Mouse (Mus musculus): ENCODE measurements at regions not wholly inside any gene's neighbourhood (a gene's known extent, or its start where the extent isn't known, plus 50 kb on each side); places are given as distances from the start of the nearest gene placed in this dataset.

DNA sequence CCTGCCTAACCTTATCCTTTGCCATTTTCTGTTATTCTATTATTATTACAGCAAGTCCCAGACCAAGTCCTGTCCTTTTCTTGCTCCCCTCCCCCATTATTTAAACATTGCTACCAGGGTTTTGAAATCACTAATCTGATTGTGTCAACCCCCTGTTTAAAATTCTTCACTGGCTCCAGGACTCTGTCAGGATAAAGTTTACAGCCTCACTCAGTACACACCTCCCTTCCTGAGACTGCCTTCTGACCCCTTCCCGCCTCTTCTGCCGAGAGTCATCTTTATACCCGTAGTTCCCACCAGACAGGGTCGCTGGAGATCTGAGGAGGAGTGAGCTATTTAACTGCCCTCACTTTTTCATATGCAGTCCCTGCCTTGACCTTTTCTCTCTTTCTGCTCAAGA is 110.3 kb upstream of the Syt6 start:
- DNase-seq (ENCODE audit: low spot score) = no peak

DNA sequence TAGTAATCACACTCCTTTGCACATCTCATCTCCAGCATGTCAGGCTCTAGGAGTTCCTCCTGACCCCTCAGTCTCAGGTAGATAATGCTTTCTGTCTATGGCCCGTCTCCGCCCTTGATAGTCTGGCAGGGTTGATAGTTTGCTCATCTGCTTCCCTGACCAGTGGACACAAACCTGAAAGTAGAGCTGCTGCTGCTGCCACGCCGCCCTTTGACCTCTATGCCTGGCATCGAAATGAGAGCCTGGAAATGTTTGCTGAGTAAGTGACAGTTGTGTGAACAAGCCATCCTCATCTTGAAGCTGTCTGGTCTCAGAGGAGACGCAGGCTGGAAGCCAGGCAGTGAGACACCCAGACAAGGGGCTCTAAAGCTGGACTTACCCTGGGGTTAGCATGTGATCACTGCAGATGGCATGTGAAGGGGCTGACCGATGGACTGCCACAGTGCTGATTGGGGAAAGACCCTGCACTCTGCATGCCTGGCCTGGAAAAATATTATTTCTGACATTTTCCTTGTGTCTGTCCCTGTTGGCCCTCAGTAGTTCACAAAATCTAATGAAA is 109.8 kb upstream of the Syt6 start:
- no peak for DNase-seq (ENCODE audit: low spot score)

DNA sequence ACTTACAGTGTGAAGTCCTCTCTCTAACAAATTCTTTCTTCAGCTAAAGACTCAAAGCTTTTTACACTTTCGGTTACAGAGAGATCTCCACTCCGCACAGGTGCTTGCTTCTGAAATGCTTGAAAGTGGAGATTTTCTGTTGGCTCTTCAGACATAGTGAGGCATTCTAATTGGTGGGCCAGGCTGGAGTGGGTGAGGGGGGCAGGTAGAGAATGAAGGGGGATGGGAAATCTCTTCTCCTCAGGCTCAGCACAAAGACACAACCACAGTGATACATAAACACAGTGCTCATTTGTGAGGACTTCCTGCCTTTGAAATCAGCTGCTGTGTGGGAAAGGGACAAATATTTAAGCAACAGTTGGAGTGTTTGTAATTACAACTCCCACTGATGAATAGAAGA is 109.1 kb upstream of the Syt6 start:
- DNase-seq (ENCODE audit: low spot score) = no peak

DNA sequence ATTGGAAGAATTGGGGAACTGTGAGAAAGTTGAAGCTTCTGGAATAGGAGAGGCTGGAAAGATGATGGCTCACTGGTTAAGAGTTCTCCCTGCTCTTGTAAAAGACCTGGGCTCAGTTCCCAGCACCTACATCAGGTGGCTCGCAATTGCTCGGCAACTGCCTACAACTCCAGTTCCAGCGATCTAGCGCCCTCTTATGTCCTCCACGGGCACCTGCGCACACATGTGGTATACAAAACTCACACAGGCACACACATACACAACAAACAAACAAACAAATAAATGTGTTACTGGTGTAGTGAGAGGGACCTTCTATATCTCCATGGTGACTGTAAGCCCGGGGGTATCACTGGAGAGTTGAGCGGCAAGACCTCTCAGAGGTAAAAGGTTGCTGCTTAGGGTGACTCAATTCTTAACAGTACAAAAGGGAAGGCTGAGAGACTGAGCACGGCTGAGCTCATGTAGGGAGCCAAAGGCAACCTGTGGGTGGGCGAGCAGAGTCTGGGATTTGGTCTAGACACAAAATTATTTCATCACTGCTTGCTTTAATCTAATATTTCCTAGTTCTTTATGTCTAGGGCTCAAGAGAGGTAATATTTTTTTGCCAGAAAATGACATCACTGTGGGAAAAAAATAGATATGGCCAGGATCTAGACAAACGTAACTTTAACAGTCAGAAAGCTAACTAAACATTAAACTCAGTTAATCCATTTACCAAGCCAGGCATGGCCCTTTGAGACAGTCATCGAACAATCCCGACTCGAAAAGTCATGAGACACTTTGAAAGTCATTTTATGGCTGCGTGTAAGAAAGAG is 104.2 kb upstream of the Syt6 start:
- DNase-seq (ENCODE audit: low spot score) = no peak

DNA sequence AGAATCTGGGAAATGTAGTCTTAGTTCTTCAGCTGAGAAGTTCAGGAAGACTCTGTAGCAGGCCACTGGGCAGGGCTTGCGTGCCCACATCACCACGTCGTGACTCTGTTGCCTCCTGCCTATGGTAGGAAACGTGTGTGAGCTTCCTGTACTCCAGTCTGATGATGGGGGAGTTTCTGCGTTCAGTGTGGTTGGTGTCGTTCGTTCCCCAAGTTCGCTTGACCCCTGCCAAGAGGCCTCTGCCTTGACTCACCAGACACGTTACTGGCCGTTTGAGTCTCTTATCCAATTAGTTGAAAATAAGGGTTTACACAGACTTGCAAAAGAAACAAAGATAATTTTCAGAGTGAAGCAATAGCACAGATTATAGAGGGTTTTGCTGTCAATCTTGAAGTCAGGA is 102.4 kb upstream of the Syt6 start:
- DNase-seq (ENCODE audit: low spot score) = no peak

DNA sequence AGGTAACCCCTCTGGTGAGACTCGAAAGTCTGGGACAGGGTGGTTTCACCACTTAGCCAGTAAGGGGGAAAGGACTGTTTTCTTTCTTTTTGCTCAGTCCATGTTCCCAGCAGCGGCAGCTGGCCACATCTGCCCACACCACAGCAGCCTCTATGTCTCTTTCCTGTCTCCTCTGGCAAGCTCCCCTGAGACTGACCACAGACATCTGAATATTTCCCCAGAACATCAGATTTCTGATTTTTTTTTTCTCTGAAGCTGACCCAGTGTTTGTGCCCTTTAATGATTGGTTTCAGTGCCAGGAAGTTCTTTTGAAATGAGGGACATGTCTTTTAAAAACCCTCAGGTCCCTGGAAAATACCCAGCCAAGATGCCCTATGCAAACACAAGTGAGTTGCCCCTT is 101.7 kb upstream of the Syt6 start:
- DNase-seq (ENCODE audit: low spot score) = no peak

DNA sequence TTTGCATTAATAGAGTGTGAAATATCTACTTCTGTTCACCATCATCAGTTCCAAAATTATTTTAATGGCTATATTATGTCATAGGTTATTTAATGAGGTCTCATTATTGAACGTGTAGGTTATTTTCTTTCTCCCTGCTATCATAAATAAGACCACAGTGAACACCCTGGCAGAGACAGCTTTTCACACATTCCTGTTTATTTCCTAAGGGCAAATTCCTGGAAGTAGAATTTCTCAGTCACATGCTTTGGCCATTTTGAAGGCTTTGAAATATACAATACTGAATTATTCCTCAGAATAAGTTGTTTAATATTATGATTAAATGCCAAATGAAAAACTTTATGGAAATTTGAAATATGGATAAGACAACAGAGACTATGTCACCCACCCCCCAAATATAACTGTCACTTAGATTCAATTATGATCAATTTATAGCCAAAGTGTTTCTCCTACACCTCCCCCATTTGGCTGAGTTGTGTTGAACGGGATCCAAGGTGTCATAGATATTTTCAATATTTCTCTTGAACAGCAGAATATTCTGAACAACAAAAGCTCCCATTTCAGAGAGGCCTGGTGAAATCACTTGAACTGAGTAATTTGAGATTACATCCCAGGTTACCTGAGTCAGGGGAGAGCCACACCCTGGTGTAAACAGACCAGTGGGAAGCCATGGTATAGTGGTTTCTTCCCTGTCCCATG is 95.0 kb upstream of the Syt6 start:
- no peak for DNase-seq (ENCODE audit: low spot score)

DNA sequence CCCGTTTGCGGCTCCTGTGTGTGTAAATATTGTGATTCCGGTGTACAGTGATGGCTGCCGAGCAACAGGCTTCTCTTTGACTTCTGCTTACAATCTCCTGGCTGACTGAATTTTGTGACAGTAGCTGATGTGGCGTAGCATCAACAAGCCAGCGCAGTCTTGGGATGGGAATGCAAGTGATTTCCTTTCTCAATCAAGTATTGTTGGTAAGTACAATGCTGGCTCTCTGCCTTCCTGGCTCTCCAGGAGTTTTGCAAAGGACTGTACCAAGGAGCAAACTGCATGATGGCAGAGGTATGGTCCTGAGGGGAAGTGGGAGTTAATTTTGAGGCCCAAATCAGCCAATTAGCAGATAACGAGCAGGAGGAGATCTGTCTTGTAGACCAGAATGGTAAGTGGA is 94.4 kb upstream of the Syt6 start:
- no peak for DNase-seq (ENCODE audit: low spot score)

DNA sequence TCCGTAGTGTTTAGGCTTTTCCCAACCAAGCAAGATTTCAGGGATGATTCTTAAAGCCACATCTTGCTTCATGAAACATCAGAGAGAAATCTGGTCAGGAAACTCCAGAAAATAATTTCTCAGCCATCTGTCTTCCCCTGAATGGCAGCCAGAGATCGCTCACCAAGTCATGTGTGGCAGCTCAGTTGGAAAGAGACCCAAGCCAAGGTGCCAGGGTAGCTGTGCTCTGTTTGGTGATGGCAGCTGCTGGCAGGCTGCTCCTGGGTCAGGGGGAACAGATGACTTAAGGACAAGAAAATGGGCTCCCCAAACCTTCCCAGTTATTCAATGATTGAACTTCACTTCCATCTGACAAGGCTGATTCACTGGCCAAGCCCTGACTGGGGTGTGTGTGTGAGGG is 91.7 kb upstream of the Syt6 start:
- DNase-seq (ENCODE audit: low spot score) = no peak

DNA sequence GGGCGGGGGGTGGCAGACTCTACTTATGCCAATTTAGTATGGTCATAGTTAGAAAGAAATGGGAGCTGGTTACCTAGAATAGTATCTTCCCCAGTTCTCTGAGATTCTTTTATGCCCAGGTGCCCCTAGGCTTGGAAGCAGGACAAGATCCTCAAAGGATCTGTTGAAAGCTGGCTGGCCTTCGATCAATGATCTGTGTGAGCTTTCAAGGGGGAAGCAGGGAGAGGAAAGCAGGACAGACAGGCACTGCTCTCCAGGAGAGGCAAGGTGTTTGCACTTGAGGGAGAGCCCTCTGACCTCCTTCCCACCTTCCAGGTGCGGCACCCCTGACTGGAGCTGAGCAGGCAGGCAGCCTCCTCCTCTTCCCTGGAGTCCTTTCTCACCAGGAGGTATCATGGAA is 91.3 kb upstream of the Syt6 start:
- DNase-seq (ENCODE audit: low spot score) = no peak

DNA sequence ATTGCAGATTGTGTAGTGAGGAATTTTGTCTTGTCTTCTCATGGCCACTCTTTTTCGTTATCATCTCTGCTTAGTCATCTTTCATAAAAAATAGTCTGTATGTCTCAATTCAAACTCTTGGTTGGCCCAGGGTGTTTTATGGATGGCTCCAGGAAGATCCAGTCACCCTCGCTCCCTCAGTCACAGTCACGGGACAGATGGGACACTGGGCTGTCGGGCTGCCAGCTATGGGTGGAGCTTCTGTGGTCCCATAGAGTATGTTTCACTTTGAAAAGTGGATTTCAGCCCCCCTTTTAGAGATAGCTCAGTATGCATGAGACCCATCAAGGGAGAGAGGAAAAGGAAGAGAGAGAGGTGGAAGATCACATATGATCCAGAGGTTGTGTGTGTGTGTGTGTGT is 85.2 kb upstream of the Syt6 start:
- no peak for DNase-seq (ENCODE audit: low spot score)

DNA sequence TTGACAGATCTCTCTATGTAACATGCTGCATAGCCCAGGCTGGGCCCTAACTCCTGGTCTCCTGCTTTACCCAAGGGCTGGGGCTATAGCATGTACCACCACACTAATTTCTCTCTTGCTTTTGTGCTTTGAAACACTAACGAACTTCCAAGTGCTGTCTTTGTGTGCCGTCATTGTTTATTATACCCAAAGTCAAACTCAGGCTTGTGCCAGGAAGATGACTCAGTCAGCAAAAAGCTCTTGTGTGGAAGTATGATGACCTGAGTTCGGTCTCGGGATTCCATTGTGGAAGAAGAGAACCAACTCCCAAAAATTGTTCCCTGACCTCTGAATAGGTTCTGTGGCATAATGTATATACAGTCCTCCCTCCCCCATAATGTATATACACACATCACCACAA is 84.1 kb upstream of the Syt6 start:
- DNase-seq (ENCODE audit: low spot score) = no peak

DNA sequence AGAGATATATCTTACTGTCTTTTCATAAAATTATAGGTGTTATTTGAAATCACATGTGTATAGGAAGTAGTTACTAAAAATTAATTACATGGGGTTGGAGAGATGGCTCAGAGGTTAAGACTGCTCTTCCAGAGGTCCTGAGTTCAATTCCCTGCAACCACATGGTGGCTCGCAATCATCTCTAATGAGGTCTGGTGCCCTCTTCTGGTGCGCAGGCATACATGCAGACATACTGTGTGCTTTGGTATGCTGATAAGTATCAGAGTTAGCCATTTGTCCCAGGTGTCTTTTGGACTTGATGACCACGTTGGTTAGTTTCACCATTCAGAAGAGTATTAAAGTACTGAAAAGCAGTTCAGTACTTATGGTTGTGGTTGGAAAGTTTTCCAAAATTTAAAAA is 82.8 kb upstream of the Syt6 start:
- no peak for DNase-seq (ENCODE audit: low spot score)

DNA sequence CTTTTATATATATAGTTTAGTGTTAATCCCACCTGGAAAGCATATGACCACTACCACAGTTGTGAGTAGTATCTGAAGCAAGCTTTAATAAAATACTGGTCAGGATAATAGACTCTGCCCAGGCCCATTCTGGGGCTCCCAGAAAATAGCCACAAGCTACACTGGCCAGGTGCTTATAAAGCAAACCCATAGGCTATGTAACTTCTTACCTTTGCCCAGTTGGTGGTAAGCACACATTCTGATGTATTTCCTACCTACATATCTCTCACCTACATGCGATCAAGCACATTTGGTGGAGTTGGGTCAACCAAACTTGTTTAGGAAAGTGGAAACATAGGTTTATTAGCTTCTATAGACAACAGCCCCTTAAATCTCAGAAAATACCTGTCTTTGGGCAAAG is 81.4 kb upstream of the Syt6 start:
- no peak for DNase-seq (ENCODE audit: low spot score)

DNA sequence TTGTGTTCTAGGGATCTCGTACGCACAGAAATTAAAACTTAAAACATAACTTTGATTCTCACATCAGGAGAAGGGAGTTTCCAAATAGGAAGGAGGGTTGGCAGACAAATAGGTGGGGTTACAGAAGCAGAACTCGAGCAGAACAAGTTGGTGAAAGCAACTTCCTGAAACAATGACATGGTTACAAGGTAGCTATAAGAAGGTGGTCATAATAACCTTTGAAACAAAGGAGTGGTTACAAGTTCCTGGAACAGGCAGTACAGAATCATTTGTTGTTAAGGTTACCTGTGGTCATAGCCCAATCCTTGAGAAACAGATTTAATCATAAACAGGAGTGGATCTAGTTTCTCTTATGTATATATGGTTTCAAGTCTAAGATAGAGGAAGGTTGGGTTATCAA is 81.0 kb upstream of the Syt6 start:
- DNase-seq (ENCODE audit: low spot score) = no peak

DNA sequence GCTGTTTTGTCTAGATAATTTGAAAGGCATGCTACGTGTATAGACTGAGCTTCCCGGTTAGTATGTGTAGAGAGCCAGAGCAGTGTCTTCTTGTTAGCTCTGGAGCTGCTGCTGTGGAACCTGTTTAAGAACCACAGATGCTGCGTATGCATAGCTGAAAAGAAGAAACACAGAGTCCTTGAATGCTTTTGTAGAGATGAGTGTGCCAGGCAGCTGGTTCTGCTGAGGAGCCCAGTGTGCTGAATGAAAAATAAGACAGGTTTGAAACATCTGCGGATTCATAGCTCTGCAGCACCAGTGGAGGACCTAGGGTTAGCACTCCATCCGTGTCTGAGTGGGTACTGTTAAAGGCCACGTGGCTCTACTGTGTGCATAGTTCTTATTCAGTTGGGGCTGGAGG is 78.9 kb upstream of the Syt6 start:
- no peak for DNase-seq (ENCODE audit: low spot score)

DNA sequence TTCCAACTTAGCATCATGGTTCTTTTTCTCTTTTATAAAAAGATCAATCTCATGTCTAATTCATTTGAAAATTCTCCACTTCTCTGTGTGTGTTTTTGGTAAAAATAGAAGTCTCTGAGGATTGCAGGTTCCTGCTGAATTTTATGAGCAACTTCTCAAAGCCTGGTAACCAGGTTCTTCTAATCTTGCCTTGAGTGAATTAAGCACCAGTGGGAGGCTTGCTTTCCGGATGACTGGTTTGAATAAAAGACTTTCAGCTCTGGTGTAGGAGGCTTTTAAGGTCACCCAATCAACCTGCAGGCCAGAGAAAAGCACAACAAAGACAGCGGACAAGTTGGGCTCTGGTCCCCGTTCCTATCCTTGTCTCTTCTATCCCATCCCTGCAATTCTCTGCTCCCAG is 78.3 kb upstream of the Syt6 start:
- DNase-seq (ENCODE audit: low spot score) = no peak

DNA sequence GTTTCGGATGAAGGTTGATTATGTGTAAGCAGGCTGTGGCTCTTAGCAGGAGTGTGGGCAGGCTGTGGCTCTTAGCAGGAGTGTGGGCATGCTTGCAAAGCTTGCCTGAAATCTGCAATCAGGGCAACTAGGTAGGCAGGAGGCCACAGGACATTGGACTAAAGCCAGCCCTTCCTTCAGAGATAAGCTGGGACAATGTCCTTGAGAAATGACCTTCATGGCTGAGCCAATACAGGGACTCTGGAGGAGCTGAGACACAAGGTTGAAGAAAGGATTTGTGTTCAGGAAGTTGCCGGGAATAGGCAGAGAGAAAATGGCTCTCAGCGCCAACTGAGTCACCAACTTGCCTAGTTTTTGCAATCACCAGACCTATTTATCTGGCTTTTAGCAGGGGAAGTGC is 77.3 kb upstream of the Syt6 start:
- no peak for DNase-seq (ENCODE audit: low spot score)

DNA sequence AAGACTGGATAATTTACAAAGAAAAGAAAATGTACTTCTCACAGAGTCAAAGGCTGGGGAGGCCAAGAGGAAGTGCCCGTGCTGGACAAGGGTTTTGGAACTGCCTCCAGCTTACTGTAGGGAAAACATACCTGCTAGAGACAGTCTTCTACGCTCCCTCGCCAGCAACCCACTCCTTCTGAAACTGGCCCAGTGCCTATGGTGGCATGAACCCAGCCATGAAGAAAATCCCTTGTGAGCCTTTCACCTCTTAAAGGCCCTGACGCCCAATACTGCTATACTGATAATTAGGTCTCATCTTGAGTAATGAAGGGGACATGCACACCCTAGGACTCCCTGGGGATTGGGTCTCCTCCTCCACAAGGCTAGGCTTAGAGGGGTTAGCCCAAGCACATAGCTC is 76.6 kb upstream of the Syt6 start:
- DNase-seq (ENCODE audit: low spot score) = no peak

DNA sequence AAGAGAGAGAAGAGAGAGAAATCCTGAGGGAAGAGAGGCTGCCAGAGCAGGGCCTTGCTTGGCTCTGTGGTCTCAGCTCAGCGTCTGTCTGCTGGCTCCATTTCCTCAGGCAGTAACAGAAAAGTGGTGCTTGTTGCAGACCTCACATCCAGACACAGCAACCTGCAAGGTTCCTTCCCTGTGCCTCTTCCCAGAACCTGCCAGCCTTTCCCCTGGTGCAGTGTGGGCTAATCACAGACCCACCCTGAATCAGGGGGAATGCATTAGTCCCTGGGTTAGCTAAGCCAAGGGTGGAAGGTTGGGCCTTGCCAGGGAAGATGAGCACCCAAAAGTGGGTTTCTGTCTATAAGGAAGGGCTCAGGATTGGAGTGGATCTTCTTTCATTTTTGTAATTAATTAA is 75.2 kb upstream of the Syt6 start:
- DNase-seq (ENCODE audit: low spot score) = no peak

DNA sequence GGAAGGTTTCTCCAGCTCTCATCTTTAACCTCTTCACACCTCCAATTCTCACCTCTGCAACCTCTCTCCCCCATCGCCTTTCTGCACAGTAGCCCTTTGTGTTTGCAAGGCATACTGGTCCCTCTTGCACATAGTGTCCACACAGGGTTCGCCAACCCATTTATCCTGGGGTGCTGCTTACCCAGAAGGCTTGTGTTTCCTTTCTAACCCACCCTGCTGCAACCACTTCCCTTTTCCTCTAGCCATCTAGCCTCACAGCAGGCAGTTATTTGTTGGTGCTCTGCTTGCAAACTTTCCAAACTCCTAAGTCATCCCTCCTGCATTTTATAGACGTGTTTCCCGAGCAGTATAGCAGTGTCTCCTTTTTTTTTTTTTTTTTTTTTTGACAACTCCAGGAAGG is 74.7 kb upstream of the Syt6 start:
- DNase-seq (ENCODE audit: low spot score) = no peak

DNA sequence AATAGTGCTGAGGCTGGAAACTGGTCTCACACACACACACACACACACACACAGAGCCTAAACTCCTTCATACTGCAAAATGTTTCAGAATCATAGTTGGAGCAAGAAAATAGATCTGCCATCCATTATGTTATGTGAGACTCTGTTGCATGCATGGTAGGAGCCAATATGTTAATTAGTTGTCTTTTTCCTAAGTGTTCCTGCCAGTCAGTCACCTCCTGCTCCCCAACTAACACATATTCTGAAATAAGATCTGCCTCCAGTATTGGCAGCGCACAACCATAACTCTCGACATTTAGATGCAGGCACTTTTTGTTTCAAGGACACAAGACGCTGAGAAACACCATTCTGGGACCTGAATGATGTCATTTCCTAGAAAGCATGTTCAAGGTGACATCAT is 70.9 kb upstream of the Syt6 start:
- no peak for DNase-seq (ENCODE audit: low spot score)

DNA sequence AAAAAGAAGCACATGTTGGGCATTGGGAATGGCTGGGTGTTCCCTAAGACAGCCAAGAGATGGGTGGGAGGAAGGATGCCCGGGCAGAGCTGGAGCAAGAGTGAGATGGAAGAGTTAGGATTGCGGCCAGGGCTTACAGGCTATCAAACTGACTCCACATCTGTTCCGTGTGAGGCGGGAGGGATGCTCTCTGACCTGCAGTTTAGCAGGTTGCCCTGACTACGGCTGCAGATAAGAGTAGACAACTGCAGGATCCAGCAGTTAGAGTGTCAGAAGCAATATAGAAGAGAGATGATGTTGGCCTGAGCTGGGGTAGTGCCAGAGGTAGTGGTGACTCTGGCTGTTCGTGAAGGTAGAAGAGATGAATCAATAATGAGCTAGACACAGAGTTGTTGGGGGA is 61.6 kb upstream of the Syt6 start:
- DNase-seq (ENCODE audit: low spot score) = no peak

DNA sequence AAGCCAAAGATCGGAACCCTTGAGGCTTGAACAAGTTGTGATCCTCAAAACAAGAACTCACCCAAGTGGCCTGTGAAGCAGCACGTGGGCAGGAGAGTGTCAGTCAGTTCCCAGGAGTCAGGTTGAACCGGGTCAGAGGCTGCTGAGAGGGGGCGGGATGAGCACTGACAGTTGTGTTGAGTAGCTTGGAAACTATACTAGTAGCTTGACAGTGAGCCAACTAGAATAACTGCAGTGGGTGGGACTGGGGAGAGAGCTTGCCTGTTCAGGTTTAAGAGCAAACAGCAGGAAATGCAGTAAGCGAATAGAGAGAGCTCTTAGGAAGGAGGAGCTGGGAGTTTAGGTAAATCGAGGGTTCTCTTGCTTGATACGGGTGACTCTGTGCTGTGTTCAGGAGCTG is 61.0 kb upstream of the Syt6 start:
- no peak for DNase-seq (ENCODE audit: low spot score)
